Mouse (Mus musculus): ENCODE measurements at regions not wholly inside any gene's neighbourhood (a gene's known extent, or its start where the extent isn't known, plus 50 kb on each side); places are given as distances from the start of the nearest gene placed in this dataset.

DNA sequence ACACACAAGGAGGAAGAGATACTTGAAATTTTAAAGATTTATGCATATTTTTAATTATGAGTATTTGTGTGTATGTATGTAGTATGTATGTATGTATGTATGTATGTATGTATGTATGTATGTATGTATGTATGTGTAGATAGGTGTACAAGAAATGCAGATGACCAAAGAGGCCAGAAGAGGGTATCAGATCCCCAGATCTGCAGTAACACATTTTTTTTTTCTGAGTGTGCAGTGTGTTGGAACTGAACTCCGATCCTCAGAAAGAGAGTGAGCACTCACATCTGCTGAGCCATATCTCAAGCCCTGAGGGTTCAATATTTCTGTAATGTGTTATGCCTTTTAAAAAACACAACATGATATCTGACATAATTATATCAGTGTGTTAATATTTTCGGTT lies 138.0 kb upstream of the Klf6 start:
- H3K4me3 ChIP-seq (ENCODE audit: insufficient read depth, low read length), result no peak overlapping the region
- no peak overlapping the region for H3K27ac ChIP-seq (ENCODE audit: insufficient read depth, low read depth, low read length)
- no peak for TF ChIP-seq POLR2A (IDR thresholded peaks at IDR 0.05; ENCODE audit: borderline replicate concordance, low read depth, low read length)
- TF ChIP-seq CTCF (IDR thresholded peaks at IDR 0.05; ENCODE audit: low read depth, low read length), result no peak
- H3K4me1 ChIP-seq (ENCODE audit: control insufficient read depth, insufficient read depth, low read length), result peaks cover 17% of the 10 kb centered on the region

- H3K4me1 ChIP-seq (ENCODE audit: control insufficient read depth, insufficient read depth, low read length), result peaks cover 17% of the 10 kb centered on the region
- H3K27ac ChIP-seq (ENCODE audit: insufficient read depth, low read depth, low read length), result 0 out of 2 replicates have a peak overlapping the region, but pooled peaks have one; percentile 1
- no peak overlapping the region for H3K4me3 ChIP-seq (ENCODE audit: insufficient read depth, low read length)
- no peak for TF ChIP-seq CTCF (IDR thresholded peaks at IDR 0.05; ENCODE audit: low read depth, low read length)
- TF ChIP-seq POLR2A (IDR thresholded peaks at IDR 0.05; ENCODE audit: borderline replicate concordance, low read depth, low read length), result no peak
Observed at GRCm38 (mm10) chr13:5724364-5724763, 136.9 kb upstream of the Klf6 start.

DNA sequence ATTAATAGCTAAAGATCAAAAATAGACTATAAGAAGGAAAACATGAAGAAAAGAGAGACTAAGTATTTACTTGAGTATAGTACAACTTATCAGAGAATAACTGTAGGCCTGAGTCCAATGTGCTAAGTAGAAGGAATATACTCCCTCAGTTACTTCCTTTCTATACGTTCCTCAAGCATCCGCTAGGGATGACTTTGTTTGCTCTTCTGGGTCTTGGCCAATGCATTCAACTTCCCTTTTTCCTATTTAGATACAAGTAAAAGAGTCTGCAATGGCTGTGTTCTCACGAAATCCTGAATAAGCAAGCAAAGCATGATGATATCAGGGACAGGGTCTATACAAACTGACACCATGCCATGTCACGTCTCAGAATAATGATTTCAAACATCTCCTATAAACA lies 135.3 kb upstream of the Klf6 start:
- Histone ChIP-seq H3K4me1 (ENCODE audit: control insufficient read depth, insufficient read depth, low read length) (peaks cover 17% of the 10 kb centered on the region), H3K27ac (ENCODE audit: insufficient read depth, low read depth, low read length) (peak overlapping the region; percentile 87), H3K4me3 (ENCODE audit: insufficient read depth, low read length) (no peak overlapping the region)
- TF ChIP-seq POLR2A (IDR thresholded peaks at IDR 0.05; ENCODE audit: borderline replicate concordance, low read depth, low read length) (no peak), CTCF (IDR thresholded peaks at IDR 0.05; ENCODE audit: low read depth, low read length) (no peak)

DNA sequence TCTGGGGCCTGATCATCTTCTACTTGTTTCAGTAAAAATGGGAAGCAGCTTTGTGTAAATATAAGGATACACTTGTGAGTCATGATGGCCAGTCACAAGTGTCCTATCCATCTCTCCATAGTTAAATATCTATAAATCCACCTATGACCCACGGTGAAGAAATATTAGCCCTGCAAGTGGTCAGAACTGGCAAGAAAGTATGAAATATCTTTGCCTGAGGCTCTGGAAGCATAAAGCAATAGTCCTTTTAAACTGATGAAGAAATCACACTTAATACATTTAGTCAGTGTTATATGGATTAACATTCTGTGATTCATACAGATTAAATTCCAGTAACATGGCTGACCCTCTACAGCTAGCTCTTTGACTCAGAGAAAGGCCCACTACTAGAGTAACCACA lies 134.8 kb upstream of the Klf6 start:
- peak overlapping the region; percentile 87 for H3K27ac ChIP-seq (ENCODE audit: insufficient read depth, low read depth, low read length)
- H3K4me3 ChIP-seq (ENCODE audit: insufficient read depth, low read length), result no peak overlapping the region
- H3K4me1 ChIP-seq (ENCODE audit: control insufficient read depth, insufficient read depth, low read length), result peaks cover 17% of the 10 kb centered on the region
- TF ChIP-seq POLR2A (IDR thresholded peaks at IDR 0.05; ENCODE audit: borderline replicate concordance, low read depth, low read length) (no peak), CTCF (IDR thresholded peaks at IDR 0.05; ENCODE audit: low read depth, low read length) (no peak)

- Histone ChIP-seq H3K4me3 (ENCODE audit: insufficient read depth, low read length) (no peak overlapping the region), H3K27ac (ENCODE audit: insufficient read depth, low read depth, low read length) (no peak overlapping the region), H3K4me1 (ENCODE audit: control insufficient read depth, insufficient read depth, low read length) (peaks cover 17% of the 10 kb centered on the region)
- TF ChIP-seq CTCF (IDR thresholded peaks at IDR 0.05; ENCODE audit: low read depth, low read length), result no peak
- TF ChIP-seq POLR2A (IDR thresholded peaks at IDR 0.05; ENCODE audit: borderline replicate concordance, low read depth, low read length), result no peak
Observed at GRCm38 (mm10) chr13:5728172-5728571, 133.1 kb upstream of the Klf6 start.

- Histone ChIP-seq H3K27ac (ENCODE audit: insufficient read depth, low read depth, low read length) (no peak overlapping the region), H3K4me3 (ENCODE audit: insufficient read depth, low read length) (no peak overlapping the region), H3K4me1 (ENCODE audit: control insufficient read depth, insufficient read depth, low read length) (peaks cover 17% of the 10 kb centered on the region)
- no peak for TF ChIP-seq CTCF (IDR thresholded peaks at IDR 0.05; ENCODE audit: low read depth, low read length)
Observed at GRCm38 (mm10) chr13:5728808-5729207, 132.5 kb upstream of the Klf6 start.

- no peak overlapping the region for H3K27ac ChIP-seq (ENCODE audit: insufficient read depth, low read depth, low read length)
- H3K4me3 ChIP-seq (ENCODE audit: insufficient read depth, low read length), result no peak overlapping the region
- peaks cover 13% of the 10 kb centered on the region for H3K4me1 ChIP-seq (ENCODE audit: control insufficient read depth, insufficient read depth, low read length)
- TF ChIP-seq POLR2A (IDR thresholded peaks at IDR 0.05; ENCODE audit: borderline replicate concordance, low read depth, low read length) (no peak), CTCF (IDR thresholded peaks at IDR 0.05; ENCODE audit: low read depth, low read length) (no peak)
Observed at GRCm38 (mm10) chr13:5729426-5730068, 131.7 kb upstream of the Klf6 start.

DNA sequence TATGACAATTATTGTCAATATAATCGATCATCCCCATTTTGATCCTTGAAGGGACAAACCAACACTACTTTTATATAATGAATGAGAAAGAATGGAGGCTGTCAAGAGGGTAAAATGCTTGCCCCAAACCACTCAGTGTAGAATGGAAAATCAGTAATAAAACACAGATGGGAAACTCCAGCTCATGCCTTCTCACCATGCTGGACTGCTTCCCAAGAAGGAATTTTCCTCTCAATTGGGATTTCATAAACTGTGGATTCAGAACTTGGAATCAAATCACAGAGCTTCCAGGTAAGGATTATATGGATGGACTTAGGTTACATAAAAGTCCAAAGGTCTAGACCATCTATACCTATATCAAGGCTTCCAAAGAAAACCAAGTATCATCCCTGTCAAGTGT lies 129.1 kb upstream of the Klf6 start:
- Histone ChIP-seq H3K27ac (ENCODE audit: insufficient read depth, low read depth, low read length) (no peak overlapping the region), H3K4me1 (ENCODE audit: control insufficient read depth, insufficient read depth, low read length) (peaks cover 10% of the 10 kb centered on the region), H3K4me3 (ENCODE audit: insufficient read depth, low read length) (no peak overlapping the region)
- no peak for TF ChIP-seq CTCF (IDR thresholded peaks at IDR 0.05; ENCODE audit: low read depth, low read length)

- TF ChIP-seq CTCF (IDR thresholded peaks at IDR 0.05; ENCODE audit: low read depth, low read length), result no peak
- no peak for TF ChIP-seq POLR2A (IDR thresholded peaks at IDR 0.05; ENCODE audit: borderline replicate concordance, low read depth, low read length)
- Histone ChIP-seq H3K27ac (ENCODE audit: insufficient read depth, low read depth, low read length) (no peak overlapping the region), H3K4me3 (ENCODE audit: insufficient read depth, low read length) (no peak overlapping the region), H3K4me1 (ENCODE audit: control insufficient read depth, insufficient read depth, low read length) (peaks cover 6% of the 10 kb centered on the region)
Observed at GRCm38 (mm10) chr13:5735027-5735624, 126.2 kb upstream of the Klf6 start.

- no peak for TF ChIP-seq CTCF (IDR thresholded peaks at IDR 0.05; ENCODE audit: low read depth, low read length)
- TF ChIP-seq POLR2A (IDR thresholded peaks at IDR 0.05; ENCODE audit: borderline replicate concordance, low read depth, low read length), result no peak
Observed at GRCm38 (mm10) chr13:5736472-5736871, 124.8 kb upstream of the Klf6 start.

More at GRCm38 (mm10) chr13:5736472-5736871, 124.8 kb upstream of the Klf6 start:
- Histone ChIP-seq H3K4me1 (ENCODE audit: control insufficient read depth, insufficient read depth, low read length) (peaks cover 10% of the 10 kb centered on the region), H3K27ac (ENCODE audit: insufficient read depth, low read depth, low read length) (no peak overlapping the region), H3K4me3 (ENCODE audit: insufficient read depth, low read length) (no peak overlapping the region)

Measured in bone marrow macrophage, adult 2 months (primary cell).